Mouse (Mus musculus): ENCODE measurements around the gene Slc1a3.
A peak's percentile ranks its signal among the peaks of the same experiment; 100 is the strongest.

Slc1a3 gene

DNA sequence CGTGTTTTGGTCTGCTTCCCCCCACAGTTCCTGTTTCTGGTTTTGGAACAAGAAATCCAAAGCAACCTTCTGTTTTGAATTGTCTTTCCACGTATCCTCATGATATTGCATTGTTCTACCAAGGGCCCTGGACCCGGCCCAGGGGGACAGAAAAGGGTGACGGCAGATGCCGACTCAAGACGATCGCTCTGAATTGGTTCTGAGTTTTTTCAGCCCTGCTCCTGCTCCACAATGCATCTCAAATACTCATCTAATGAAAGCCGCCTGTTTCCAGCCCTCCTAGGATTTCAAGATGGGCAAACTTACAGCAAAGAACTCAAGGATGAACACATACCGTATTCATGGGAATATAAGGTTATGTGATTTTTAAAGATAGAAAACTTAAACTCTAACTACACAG, 55.3 kb downstream of the Slc1a3 start:
- DNase-seq = no peak

DNA sequence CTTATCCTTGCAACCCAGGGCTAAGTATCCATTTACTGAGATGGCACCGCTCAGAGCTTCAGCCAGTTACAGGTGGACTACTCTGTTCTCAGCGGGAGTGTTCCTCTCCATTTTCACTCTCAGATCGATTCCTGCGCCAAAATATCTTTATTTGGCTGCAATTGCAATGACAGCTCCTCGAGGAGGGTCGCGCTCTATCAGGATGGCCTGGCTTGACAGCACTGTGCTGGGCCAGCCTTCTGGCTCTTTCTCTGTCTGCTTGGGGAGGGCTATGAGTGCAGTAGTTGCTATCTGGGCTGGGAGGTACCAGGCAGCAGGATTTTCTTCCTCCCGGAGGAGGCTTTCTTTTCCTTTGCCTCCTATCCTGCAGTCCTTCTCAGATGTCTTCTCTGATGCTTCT, 57.9 kb downstream of the Slc1a3 start:
- DNase-seq = no peak

DNA sequence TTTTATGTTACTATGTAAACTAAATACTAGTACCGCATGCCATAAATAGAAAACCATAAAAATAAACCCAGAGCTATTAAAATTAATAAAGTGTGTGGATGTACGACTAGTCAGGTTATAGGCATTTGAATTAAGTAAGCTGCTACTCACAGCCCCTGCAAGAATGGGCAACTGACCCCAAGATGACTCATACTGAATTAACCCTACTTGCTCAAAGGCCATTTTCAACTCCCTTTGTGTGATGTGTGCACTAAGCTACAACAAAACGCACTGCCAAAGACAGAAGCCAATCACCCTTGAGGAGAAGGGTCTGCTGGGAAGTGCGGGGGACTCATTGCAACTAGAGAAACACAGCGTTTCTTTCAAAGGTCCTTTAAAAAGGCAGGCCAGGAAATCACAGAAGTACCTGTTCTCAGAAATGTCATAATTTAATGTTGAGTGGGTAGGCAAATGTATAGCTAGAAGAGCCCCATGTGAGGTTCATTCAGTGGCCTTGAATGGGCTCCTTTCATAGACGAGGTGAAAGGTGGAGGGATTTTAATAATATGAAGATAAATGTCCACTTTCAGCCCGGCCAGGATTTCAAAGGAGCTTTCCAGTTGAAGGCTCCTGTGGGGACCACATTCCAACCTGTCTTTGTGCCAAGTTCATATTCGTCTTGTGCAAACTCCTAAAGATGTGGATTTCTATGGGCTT, 66.4 kb downstream of the Slc1a3 start:
- DNase-seq = no peak

DNA sequence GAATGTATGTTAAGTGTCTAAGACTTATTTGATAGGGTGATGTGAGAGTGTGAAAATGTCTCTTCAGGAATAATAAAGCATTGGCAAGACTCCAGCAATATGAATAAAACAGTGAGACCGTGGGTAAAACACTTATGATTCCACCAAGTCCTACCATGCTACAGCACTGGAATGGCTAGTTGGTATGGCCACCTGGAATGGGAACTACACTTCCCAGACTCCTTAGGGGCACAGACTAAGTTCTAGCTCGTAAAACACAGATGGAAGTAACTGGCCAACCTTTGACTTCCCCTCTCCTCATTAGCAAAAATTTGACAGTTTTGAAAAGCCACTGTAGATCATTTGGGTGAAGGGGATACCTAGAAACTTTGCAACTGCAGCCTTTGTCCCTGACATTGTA, 70.7 kb downstream of the Slc1a3 start:
- DNase-seq = no peak

DNA sequence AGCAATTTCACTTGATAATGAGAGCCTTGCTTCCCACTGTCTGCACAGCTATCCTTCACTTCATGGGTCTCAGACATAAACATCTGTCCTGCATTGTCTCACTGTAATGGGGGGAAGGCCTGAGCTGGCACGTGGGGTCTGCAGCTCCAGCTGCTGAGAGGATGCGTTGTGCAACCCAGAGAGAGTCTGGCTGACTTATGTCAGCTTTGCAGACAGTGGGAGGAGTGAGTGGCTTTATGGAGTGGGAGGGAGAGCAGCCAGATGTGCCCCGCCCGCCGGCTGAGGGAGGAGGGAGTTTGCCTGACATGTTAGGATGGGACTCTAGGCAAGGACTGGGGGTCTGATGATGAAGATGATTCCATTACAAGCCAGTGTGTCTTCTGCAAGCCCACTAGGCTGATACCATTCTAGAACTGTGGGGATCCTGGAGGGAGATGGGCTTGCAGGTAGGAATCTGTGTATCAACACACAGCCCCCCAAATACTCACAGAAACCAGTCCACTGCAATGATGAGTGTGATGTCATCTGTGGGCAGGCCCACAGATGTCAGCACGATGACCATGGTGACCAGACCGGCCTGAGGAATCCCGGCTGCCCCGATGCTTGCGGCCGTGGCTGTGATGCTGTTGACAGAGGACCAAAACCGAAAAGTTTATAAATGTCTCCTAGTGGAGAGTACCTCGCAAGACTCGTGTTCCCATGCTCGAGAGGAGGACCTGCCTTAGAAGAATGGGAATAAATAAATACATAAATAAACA, 71.8 kb downstream of the Slc1a3 start:
- no peak for DNase-seq

DNA sequence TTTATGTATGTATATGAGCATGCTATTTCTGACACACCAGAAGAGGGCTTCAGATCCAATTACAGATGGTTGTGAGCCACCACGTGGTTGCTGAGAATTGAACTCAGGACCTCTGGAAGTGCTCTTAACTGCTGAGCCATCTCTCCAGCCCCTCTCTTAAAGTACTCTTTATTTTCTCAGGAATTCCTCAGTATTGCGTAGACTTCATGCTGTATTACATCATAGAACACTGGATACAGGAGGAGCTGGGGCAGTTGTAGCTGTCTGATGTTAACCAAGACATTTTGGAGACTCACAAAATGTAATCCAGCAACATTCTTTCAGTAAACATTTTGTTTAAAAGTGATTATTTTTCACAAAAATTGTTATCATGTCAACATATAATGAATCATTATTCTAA, 73.3 kb downstream of the Slc1a3 start:
- DNase-seq = no peak

DNA sequence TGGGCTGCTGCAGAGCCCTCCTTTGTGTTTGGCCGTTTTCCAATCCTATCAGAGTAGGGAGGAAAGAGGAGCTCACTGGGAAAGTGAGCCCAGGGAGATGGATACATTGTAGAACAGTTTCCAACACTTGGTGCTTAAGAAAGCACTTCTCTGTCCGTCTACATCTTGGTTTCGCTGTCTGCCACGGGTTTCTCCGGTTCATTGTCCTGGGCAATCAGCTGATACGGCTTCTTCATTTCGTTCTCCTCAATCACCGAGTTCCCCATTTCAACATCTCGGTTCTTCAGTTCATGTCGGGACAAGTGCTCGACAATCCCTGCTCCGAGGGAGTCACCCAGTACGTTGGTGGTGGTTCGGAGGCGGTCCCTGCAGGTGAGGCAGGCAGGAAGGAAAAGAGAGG, 74.6 kb downstream of the Slc1a3 start:
- DNase-seq = no peak

DNA sequence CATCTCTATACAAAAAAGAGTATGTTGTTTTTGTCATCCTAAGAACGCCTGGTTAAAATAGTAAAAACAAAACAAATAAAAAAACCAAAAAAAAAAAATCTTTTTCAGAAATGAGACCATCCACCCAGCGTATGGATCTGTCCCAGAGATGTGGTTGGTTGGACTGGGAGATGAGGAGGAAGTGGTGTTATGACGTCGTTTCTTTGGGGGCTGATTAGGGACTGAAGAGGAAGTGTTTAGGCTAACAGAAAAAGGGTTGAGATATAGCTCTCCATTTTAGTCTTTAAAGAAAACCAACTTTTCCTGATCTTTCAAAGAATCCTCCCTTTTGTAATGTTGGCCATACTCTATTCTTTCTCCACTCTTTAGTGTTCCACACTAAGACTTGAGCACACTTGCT, 75.8 kb downstream of the Slc1a3 start:
- DNase-seq = no peak

DNA sequence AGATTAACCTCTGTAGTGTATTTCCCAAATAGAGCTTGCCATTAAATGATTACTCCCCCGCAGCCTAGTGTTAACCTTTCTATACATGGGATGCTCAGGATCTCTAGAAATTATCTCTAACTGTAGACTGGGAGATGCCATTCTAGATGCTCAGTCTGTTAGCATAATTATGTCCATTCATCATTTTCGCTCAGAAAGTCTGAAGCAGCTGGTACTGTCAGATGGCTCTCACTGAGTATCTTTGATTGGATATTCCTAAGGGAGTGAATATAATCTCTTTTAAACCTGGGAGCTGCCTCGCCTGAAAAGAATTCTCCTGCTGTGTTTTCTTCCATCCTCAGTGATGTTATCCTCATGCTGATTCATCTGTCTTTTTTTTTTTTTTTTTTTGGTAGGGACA, 76.2 kb downstream of the Slc1a3 start:
- DNase-seq = no peak

DNA sequence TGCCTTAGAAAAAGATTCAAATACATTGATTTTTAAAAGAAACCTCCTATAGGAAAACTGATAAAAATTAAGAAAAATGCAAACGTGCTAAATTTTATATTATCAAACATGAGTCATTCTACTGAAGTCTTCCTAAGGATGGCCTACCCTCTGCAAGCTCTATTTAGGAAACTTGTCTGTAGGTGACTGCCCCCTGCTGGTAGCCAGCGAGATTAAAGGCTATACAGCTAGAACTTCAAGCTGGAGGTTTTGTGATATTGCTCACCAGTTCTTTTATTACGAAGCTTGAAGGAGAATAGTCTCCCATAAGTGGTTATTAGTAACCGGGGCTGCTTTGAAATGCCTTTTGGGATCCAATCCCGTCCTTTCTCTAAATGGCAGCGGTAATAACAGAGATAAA, 77.2 kb downstream of the Slc1a3 start:
- peak; percentile 48 for DNase-seq

DNA sequence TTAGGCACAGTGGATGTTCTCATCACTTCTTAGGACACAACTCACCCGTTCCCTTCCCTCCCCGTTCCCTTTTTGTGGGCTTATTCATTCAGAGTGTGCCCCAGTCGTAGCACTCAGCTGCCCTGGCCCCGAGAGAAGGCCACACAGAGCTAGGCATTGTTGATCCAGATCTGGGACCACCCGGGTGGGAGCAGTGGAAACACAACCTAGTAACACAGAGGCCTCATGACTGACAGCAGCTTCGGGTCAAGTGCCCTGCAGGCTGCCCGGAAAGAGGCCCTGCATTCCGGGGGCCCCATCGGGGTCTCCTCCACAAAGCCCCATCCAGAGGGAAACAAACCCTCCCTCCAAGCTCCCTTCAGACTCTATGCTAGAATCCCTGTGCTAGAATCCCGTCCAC, 78.2 kb downstream of the Slc1a3 start:
- DNase-seq = no peak

DNA sequence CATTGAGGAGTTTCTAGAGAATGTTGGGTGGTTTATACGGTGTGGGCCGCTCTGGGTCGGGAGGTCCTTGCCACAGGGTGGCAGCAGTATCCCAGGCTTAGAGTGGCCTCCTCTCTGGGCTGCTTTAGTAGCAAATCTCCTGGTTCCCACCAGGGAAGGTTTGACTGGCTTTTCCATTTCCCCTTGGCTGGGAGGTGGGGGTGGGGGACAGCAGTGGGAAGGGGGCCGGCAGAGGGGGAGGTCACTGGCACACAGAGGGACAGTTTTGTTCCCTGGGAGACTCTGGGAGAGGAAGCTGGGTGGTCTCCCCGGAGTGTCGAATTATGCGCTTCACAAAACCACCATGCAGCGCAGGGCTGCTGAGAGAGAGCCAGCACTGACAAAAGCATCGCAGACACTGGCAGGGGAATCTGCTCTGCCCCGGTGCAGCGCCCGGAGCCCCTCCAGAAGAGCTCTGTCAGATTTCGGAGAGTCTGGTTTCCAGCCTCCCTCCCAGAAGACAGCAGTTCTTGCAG, 81.2 kb downstream of the Slc1a3 start:
- DNase-seq = peak; percentile 59

DNA sequence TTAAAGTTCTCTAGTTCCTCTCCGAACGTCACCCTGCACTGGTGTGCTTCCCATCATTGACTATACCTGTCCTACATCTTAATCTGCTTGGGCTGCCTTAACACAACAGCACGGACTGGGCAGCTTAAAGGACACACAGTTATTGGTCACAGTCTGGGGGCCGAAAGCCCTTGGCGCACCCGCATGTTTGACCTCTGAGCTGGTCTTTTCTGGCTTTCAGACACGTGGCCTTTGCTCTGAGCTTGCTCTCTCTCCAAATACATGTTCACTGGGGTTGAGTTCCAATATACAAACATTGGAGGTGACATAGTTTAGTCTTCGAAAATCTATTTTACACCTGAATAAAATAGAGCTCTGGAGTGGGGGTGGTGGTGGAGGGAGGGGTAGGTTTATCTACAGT, 82.4 kb downstream of the Slc1a3 start:
- no peak for DNase-seq

DNA sequence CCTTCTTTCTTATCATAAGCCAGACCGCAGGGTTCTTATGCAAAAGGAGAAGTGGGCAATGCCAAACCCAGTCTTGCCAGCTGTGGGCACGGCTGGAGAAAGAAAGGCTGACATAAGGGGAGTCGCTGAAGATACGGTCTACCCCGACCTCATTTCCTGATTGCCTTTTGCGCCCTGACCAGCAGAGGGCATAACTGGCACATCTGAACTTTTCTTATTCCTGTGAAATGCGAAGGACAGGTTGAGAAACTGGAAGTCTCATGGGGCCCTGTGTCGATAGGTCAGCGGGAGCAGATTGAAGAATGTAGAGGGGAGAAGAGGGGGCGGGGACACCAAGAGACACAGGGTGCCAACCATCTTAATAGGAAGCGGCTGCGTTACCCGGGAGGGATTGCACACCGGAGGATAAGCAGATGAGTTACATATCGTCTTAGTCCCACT, 83.4 kb downstream of the Slc1a3 start:
- DNase-seq = peak; percentile 62

DNA sequence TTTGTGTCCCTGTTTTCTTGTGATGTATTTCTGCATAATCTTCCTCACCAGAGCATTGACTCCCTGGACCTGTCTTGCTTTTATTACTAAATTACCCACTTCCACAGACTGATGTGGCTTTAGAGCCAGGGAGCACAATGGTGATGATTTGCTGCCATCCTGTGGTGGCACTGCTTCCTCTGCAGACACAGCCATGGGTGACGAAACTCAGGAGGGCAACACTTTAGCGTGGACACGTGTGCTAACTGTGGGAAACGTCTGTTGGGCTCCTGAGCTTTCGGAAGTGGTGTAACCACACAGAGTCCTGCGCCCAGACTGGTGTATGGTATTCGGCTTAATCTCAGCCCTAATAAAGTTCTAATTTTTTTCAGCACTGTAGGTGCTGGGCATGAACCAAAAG, 85.2 kb downstream of the Slc1a3 start:
- peak; percentile 30 for DNase-seq

DNA sequence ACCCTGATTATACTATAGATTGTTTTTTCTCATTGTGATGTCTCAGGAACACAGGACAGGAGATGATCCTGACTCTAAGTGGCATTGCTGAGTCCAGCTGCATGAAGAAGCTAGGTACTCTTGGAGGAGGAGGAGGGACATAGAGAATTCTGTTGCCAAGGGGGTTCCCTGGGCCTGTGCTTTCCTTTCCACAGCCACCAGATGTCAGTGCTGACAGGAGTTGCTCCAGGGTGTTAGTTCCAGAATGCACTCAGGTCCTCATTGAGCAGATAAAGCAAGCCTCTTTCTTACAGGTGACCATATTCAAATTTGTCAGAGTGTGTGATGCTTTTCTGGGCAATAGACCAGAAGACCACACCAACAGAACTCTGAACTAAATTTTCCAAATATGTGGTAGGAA, 86.7 kb downstream of the Slc1a3 start:
- no peak for DNase-seq

DNA sequence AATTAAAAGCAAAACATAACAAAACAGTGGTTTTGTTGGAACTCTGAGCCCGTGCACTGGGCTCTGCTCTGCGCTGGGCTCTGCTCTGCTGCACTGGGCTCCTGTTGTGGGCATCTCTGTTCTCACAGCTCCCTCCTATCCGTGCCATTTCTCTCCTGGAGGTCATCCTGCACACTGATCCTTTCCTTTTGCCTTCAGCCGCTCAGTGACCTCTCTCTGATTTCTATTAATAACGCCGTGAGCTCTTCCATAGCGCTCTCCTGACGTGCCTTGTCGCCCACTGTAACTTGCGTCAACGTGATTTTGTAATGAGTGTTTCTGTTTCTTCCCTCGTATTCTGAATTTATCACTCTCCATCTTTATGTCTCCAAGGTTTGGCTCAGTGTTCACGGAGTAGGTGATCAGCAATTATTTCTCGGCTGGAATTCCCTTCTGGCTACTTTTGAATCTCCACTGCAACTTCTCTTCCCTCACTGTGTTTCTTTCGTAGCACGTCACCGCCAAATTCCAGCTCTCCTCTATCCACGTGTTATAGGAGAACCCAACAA, 91.0 kb downstream of the Slc1a3 start:
- DNase-seq = no peak

DNA sequence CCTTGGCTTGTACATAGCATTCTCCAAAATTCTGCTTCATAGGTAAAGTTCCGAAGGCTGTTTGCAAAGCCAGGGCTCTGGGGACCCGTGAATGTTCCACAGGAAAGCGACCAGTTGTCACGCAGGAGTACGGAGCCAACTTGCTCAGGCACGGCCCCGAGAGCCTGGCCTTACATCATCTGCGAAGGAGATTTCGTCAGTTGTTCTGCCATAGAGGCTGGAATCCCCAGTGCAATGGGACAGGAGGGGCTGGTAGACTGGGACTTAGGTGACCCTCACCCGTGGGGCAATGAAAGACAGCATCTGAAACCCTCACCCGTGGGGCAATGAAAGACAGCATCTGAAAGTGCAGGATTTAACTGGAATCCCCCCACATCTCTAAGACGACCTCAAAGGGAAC, 94.3 kb downstream of the Slc1a3 start:
- DNase-seq = no peak

DNA sequence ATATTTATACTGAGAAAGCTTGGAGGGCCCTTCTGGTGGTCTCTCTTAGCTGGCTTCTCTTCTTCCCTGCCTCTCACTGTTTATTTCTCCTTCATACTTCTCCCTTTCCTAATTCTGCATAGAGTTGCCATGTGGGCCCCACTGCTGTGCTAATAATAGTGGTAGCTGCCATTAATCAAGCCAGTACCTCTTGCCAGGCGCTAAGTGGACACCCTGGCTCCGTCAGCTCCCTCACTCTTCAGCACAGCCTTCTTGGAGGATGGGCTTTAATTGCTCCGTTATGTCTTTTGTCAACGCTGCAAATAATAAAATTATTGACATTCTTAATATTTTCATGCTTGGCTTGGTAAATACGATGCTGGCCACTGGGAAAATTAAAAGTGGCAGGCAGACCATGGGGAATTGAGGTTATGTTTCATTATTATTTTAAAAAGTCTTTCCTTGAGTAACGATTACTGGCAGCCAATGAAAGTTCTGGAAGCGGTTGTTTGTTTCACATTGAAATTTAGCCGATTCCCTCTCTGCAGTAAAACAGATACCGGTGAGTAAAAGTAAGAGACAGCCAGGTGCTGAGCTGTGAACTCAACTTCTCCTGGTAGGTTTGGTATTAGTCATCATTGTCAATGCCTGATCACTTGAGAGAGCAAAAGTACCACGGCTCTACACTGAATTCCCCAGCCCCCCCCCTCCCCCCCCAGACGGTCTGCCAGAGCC, 94.9 kb downstream of the Slc1a3 start:
- DNase-seq = no peak

DNA sequence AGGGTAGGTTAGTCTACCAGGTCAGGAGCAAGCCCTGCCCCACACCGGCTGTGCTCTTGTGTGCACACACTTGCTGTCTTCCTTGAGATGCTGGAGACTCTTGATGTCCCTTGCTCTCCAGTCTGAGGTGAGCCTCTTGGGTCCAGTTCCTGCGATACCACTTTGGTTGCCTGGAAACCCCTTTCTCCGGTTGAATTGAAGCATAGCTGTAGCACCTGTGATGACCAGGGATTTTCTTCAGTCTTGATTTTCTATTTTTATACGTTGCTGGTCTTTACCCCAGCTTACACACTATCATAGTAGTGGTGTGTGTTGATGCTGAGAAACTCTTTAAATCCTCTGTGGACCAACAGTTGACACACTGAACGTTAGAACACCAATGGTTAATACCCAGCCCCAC, 95.9 kb downstream of the Slc1a3 start:
- no peak for DNase-seq

DNA sequence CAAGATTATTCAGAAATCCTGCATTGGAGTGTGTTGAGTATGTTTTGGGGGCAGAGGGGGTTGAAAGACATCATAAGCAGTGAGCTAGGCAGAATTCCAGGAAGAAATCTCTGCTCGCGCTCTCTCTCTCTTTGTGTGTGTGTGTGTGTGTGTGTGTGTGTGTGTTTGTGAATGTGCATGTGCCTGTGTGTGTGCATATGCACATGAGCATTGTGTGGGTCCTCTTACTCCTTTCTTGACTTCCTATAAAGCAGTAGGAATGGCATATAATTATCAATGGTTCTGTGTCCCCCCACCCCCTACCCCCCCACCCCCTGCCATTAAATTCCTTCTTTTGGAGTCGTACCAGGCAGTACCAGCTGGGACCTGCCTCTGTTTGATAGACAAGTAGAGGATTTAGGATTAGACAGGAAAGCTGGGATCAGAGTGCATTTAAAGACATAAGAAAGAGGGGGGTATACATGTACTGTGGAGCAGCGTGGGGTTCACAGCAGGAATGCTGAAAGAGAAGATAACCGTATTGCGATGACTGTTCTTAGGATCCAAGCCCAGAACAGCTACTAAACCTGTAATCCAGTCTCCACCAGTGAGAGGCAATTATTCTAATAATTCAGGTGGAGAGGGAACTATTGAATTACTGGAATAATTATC, 104.9 kb downstream of the Slc1a3 start:
- no peak for DNase-seq

DNA sequence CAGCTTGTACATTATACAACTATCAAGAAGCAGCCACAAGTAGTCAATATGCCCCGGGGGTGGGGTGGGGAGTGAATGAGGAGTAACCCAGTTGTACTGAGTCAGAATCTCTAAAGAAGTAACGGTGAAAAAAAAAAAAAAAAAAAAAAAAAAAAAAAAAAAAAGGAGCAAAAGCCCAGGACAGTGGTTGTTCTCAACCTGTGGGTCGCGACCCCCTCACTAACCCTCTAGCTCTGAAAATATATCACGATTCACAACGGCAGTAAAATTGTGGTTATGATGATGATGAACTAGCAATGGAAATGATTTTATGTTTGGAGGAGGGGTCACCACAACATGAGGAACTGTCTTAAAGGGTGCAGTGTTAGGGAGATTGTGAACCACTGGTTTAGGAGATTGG, 108.2 kb downstream of the Slc1a3 start:
- DNase-seq = no peak

Data from right cerebral cortex, adult 18-20 months (tissue).